Mouse (Mus musculus): ENCODE data around the gene Snrnp70. TPM values are rescaled to one million over a fixed set of nuclear protein-coding genes. Genes with fewer than 3 reads are reported as not detected.

The Snrnp70 gene
- polyA plus RNA-seq, 1 experiment from 2014 or later: 62.0 TPM

GRCm38 (mm10) chr7:45426556-45426955 is 31.0 kb upstream of the Snrnp70 start:
- peak; percentile 47 for DNase-seq (ENCODE audit: low spot score, missing footprints)
- Histone ChIP-seq H3K27me3 (ENCODE audit: control insufficient read depth, insufficient read depth, low read length) (no peaks in the 10 kb centered on the region), H3K4me2 (no peak overlapping the region), H3K9ac (ENCODE audit: low read length) (no peak overlapping the region), H3K36me3 (ENCODE audit: control insufficient read depth, insufficient read depth, low read length) (peaks cover 31% of the 10 kb centered on the region), H3K4me3 (ENCODE audit: low read depth, low read length) (no peak overlapping the region), H3K4me1 (ENCODE audit: control insufficient read depth, insufficient read depth, low read length) (no peaks in the 10 kb centered on the region), H3K27ac (ENCODE audit: low read depth, low read length) (no peak overlapping the region), H3K9me3 (ENCODE audit: control insufficient read depth, low read length) (no peaks in the 10 kb centered on the region)
- 94% methylated on average over 8 of the region's 8 CpGs for WGBS
- no peak for ATAC-seq (ENCODE audit: low FRiP score)

- H3K9ac ChIP-seq (ENCODE audit: low read length): no peak overlapping the region
- H3K4me3 ChIP-seq (ENCODE audit: low read depth, low read length): no peak overlapping the region
- peak; percentile 65 for DNase-seq (ENCODE audit: low spot score, missing footprints)
- peaks cover 41% of the 10 kb centered on the region for H3K27me3 ChIP-seq (ENCODE audit: control insufficient read depth, insufficient read depth, low read length)
- no peaks in the 10 kb centered on the region for H3K9me3 ChIP-seq (ENCODE audit: control insufficient read depth, low read length)
- H3K36me3 ChIP-seq (ENCODE audit: control insufficient read depth, insufficient read depth, low read length): peaks cover 30% of the 10 kb centered on the region
- no peak overlapping the region for H3K4me2 ChIP-seq
- no peak for ATAC-seq (ENCODE audit: low FRiP score)
- no peaks in the 10 kb centered on the region for H3K4me1 ChIP-seq (ENCODE audit: control insufficient read depth, insufficient read depth, low read length)
- WGBS: 87% methylated on average over 14 of the region's 14 CpGs
- H3K27ac ChIP-seq (ENCODE audit: low read depth, low read length): no peak overlapping the region
Measured at GRCm38 (mm10) chr7:45421194-45421593, 25.7 kb upstream of the Snrnp70 start.

GRCm38 (mm10) chr7:45420615-45420919 is 25.0 kb upstream of the Snrnp70 start, which contains the start of gene Lhb:
Lhb (plus strand) TSS chr7:45420820.
- ATAC-seq (ENCODE audit: low FRiP score) (no peak), DNase-seq (ENCODE audit: low spot score, missing footprints) (no peak)
- Histone ChIP-seq H3K9me3 (ENCODE audit: control insufficient read depth, low read length) (no peaks in the 10 kb centered on the region), H3K27ac (ENCODE audit: low read depth, low read length) (no peak within 1 kb of the TSS), H3K4me2 (no peak within 1 kb of the TSS), H3K9ac (ENCODE audit: low read length) (no peak within 1 kb of the TSS), H3K4me3 (ENCODE audit: low read depth, low read length) (no peak within 1 kb of the TSS), H3K36me3 (ENCODE audit: control insufficient read depth, insufficient read depth, low read length) (peaks cover 30% of the 10 kb centered on the region), H3K4me1 (ENCODE audit: control insufficient read depth, insufficient read depth, low read length) (no peaks in the 10 kb centered on the region), H3K27me3 (ENCODE audit: control insufficient read depth, insufficient read depth, low read length) (peaks cover 48% of the 10 kb centered on the region)
- WGBS: 58% methylated on average over 6 of the region's 6 CpGs

- no peaks in the 10 kb centered on the region for H3K9me3 ChIP-seq (ENCODE audit: control insufficient read depth, low read length)
- DNase-seq (ENCODE audit: low spot score, missing footprints): peak; percentile 83
- no peaks in the 10 kb centered on the region for H3K4me1 ChIP-seq (ENCODE audit: control insufficient read depth, insufficient read depth, low read length)
- H3K4me3 ChIP-seq (ENCODE audit: low read depth, low read length): no peak overlapping the region
- H3K27me3 ChIP-seq (ENCODE audit: control insufficient read depth, insufficient read depth, low read length): peaks cover 53% of the 10 kb centered on the region
- H3K36me3 ChIP-seq (ENCODE audit: control insufficient read depth, insufficient read depth, low read length): peaks cover 29% of the 10 kb centered on the region
- ATAC-seq (ENCODE audit: low FRiP score): no peak
- no peak overlapping the region for H3K27ac ChIP-seq (ENCODE audit: low read depth, low read length)
- no peak overlapping the region for H3K4me2 ChIP-seq
- no peak overlapping the region for H3K9ac ChIP-seq (ENCODE audit: low read length)
- 13% methylated on average over 27 of the region's 27 CpGs for WGBS
Measured at GRCm38 (mm10) chr7:45419859-45420614, 24.5 kb upstream of the Snrnp70 start.

GRCm38 (mm10) chr7:45417962-45418492 is 22.5 kb upstream of the Snrnp70 start:
- ATAC-seq (ENCODE audit: low FRiP score) (no peak), DNase-seq (ENCODE audit: low spot score, missing footprints) (peak; percentile 85)
- Histone ChIP-seq H3K27me3 (ENCODE audit: control insufficient read depth, insufficient read depth, low read length) (peaks cover 73% of the 10 kb centered on the region), H3K4me3 (ENCODE audit: low read depth, low read length) (no peak overlapping the region), H3K4me1 (ENCODE audit: control insufficient read depth, insufficient read depth, low read length) (peaks cover 4% of the 10 kb centered on the region), H3K27ac (ENCODE audit: low read depth, low read length) (no peak overlapping the region), H3K4me2 (no peak overlapping the region), H3K9me3 (ENCODE audit: control insufficient read depth, low read length) (no peaks in the 10 kb centered on the region), H3K36me3 (ENCODE audit: control insufficient read depth, insufficient read depth, low read length) (peaks cover 16% of the 10 kb centered on the region), H3K9ac (ENCODE audit: low read length) (no peak overlapping the region)
- WGBS: 12% methylated on average over 13 of the region's 13 CpGs

GRCm38 (mm10) chr7:45415636-45416035 is 20.1 kb upstream of the Snrnp70 start:
- 11% methylated on average over 37 of the region's 37 CpGs for WGBS
- no peak overlapping the region for H3K4me3 ChIP-seq (ENCODE audit: low read depth, low read length)
- no peaks in the 10 kb centered on the region for H3K36me3 ChIP-seq (ENCODE audit: control insufficient read depth, insufficient read depth, low read length)
- H3K9ac ChIP-seq (ENCODE audit: low read length): no peak overlapping the region
- DNase-seq (ENCODE audit: low spot score, missing footprints) (no peak), ATAC-seq (ENCODE audit: low FRiP score) (no peak)
- H3K4me2 ChIP-seq: no peak overlapping the region
- peaks cover 88% of the 10 kb centered on the region for H3K27me3 ChIP-seq (ENCODE audit: control insufficient read depth, insufficient read depth, low read length)
- H3K27ac ChIP-seq (ENCODE audit: low read depth, low read length): no peak overlapping the region
- peaks cover 4% of the 10 kb centered on the region for H3K4me1 ChIP-seq (ENCODE audit: control insufficient read depth, insufficient read depth, low read length)
- H3K9me3 ChIP-seq (ENCODE audit: control insufficient read depth, low read length): no peaks in the 10 kb centered on the region

GRCm38 (mm10) chr7:45414740-45415224 is 19.2 kb upstream of the Snrnp70 start:
- H3K4me3 ChIP-seq (ENCODE audit: low read depth, low read length): no peak overlapping the region
- no peak overlapping the region for H3K27ac ChIP-seq (ENCODE audit: low read depth, low read length)
- WGBS: 40% methylated on average over 12 of the region's 12 CpGs
- DNase-seq (ENCODE audit: low spot score, missing footprints) (peak; percentile 88), ATAC-seq (ENCODE audit: low FRiP score) (no peak)
- no peaks in the 10 kb centered on the region for H3K36me3 ChIP-seq (ENCODE audit: control insufficient read depth, insufficient read depth, low read length)
- H3K27me3 ChIP-seq (ENCODE audit: control insufficient read depth, insufficient read depth, low read length): peaks cover 82% of the 10 kb centered on the region
- no peaks in the 10 kb centered on the region for H3K9me3 ChIP-seq (ENCODE audit: control insufficient read depth, low read length)
- H3K4me2 ChIP-seq: no peak overlapping the region
- H3K4me1 ChIP-seq (ENCODE audit: control insufficient read depth, insufficient read depth, low read length): peaks cover 4% of the 10 kb centered on the region
- H3K9ac ChIP-seq (ENCODE audit: low read length): no peak overlapping the region

GRCm38 (mm10) chr7:45413864-45414739 is 18.6 kb upstream of the Snrnp70 start:
- Histone ChIP-seq H3K27ac (ENCODE audit: low read depth, low read length) (no peak overlapping the region), H3K36me3 (ENCODE audit: control insufficient read depth, insufficient read depth, low read length) (no peaks in the 10 kb centered on the region), H3K4me3 (ENCODE audit: low read depth, low read length) (peak overlapping the region; percentile 42), H3K4me1 (ENCODE audit: control insufficient read depth, insufficient read depth, low read length) (peaks cover 4% of the 10 kb centered on the region), H3K9me3 (ENCODE audit: control insufficient read depth, low read length) (no peaks in the 10 kb centered on the region), H3K9ac (ENCODE audit: low read length) (peak overlapping the region; percentile 22), H3K4me2 (peak overlapping the region; percentile 60), H3K27me3 (ENCODE audit: control insufficient read depth, insufficient read depth, low read length) (peaks cover 82% of the 10 kb centered on the region)
- DNase-seq (ENCODE audit: low spot score, missing footprints): no peak
- WGBS: 2% methylated on average over 27 of the region's 27 CpGs
- ATAC-seq (ENCODE audit: low FRiP score): no peak; the same call in 1 of the 2 replicates
